Mouse (Mus musculus): ENCODE measurements around the gene Hpse.

Hpse gene

GRCm38 (mm10) chr5:100636794-100637544 lies 82.5 kb downstream of the Hpse start:
- DNase-seq (ENCODE audit: low spot score) = peak; percentile 15

DNA sequence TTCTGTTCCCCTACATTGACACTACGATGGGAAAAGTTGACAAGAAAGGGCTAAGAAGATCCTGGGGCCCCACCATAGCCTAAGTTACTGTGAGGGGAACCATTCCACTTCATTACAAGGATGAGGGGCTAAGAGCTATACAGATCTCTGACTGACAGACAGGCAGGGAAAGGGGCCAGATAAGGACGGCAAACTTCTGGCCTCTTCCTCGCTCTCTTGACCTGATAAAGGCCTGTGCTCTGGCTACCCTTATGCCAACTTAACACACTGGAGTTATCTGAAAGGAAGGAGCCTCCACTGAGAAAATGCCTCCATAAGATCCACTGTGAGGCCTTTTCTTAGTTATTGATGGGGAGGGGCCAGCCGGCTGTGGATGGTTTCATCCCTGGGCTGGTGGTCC lies 83.6 kb downstream of the Hpse start:
- no peak for DNase-seq (ENCODE audit: low spot score)

DNA sequence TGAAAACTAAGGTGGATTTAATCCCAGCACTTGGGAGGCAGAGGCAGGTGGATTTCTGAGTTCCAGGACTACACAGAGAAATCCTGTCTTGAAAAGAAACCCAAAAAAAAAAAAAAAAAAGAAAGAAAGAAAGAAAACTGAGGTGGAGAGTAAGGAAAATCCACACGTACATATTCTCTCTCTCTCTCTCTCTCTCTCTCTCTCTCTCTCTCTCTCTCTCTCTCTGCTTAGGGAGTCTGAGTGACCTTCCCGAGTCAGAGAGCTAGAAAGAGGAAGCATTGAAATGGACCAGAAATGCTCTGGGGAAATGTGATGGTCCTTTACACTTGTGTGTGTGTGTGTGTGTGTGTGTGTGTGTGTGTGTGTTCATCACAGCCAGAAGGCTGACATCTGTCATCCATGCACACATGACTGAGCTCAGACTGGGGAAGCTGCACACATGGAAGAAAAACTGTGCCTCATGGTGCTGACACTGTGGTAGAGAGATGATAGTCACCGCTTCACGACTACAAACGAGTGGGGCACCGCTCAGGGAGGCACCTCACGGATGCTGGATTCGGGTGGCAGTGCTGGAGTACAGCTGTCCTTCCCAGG lies 84.5 kb downstream of the Hpse start:
- no peak for DNase-seq (ENCODE audit: low spot score)

- no peak for DNase-seq (ENCODE audit: low spot score)
These were observed 86.9 kb downstream of the Hpse start for GRCm38 (mm10) chr5:100632540-100633129.
